Mouse (Mus musculus): ENCODE measurements around the gene Pde4c. TPM values are rescaled to one million over a fixed set of nuclear protein-coding genes. Genes with fewer than 3 reads are reported as not detected.

Pde4c gene
- polyA plus RNA-seq, 1 experiment from 2014 or later, result 0.64 TPM

DNA sequence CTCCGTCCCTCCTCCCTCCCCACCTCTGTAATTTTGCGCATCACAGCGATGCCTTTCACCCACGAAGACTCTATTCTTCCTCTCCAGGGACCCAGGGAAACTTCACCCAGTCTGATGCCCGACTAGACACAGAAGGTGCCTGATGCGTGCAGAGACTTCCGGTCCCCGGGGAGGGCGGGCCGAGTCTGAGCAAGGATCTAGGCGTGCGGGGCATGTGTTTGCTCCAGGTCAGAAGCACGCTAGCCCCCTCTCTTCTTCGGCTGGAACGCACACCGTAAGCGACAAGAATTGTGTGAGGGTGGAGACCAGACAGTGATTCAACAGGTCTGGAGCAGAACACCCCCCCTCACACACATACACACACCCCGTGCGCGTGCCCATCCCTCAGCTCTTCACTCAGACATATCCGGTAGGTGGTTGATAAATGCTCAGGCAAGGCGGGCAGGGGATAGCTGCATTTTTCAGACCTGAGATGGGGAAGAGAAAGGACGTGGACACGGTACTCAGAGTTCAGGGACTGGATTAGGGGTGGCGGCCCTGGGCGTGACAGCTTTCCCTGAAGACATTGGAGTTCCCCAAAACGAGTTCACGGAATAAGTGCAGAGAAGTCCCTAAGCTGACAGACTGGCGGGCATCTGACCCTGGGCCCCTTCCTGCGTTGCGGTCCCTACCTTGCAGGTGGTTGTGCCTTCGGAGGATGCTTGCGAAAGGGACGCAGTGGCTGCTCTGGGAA lies 42.5 kb downstream of the Pde4c start:
- WGBS, result 2% methylated on average over 34 of the region's 34 CpGs

DNA sequence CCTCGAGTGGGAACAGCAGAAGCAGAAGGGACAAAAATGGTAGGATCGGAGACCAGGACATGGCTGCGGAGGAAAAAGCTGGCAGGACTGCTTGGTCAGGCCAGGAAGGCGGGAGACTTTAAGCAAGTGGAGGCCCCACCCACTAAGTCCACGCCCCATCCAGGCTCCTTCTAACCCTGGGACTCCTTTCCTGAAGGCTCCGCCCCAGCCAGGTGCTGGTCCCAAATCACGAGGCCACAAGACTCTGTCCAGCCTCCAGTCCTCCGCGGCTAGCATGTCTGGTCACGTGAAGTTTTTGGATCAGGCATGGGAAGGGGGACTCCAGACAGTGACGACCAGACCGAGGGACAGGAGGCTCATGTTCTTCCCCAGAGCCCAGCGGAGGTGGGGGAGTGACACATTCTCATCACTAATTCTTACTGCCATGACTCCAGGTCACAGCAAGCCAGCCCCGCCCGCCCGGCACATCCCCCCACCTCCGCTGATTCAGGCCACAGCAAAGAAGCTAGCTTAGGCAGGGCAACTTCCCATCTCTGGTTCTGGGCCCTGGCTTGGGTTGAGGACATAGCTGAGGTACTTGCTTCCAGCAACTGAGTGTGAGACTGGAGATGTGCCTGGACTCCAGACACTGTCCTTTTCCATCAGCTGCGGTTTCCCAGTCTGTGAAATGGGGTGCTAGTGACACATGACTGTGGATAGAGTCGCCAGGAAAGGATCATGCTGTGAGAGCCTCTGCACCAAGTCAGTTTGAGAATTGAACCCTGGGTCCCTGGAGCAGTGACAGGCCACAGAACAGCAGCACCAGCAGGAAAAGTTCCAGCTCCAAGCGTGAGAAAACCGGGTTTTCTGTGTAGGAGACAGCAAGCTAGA lies 43.3 kb downstream of the Pde4c start:
- Histone ChIP-seq H3K9ac (ENCODE audit: low read depth, low read length) (peak overlapping the region; percentile 82), H3K27me3 (replicated peaks; ENCODE audit: control insufficient read depth, insufficient read depth, low read length) (no peaks in the 10 kb centered on the region), H3K9me3 (ENCODE audit: control insufficient read depth, low read length) (no peaks in the 10 kb centered on the region), H3K36me3 (ENCODE audit: control insufficient read depth, insufficient read depth, low read length) (peaks cover 28% of the 10 kb centered on the region), H3K4me2 (ENCODE audit: low read depth, low read length) (peak overlapping the region; percentile 92), H3K27ac (ENCODE audit: low read length) (peak overlapping the region; percentile 91), H3K4me1 (ENCODE audit: control insufficient read depth, insufficient read depth, low read length) (peaks cover 13% of the 10 kb centered on the region), H3K4me3 (ENCODE audit: low read length) (peak overlapping the region; percentile 66)
- 10% methylated on average over 21 of the region's 21 CpGs for WGBS
- peak; percentile 59 for ATAC-seq

More for the DNA sequence above, 42.5 kb downstream of the Pde4c start:
- Histone ChIP-seq H3K27me3 (replicated peaks; ENCODE audit: control insufficient read depth, insufficient read depth, low read length) (no peaks in the 10 kb centered on the region), H3K9me3 (ENCODE audit: control insufficient read depth, low read length) (no peaks in the 10 kb centered on the region), H3K4me1 (ENCODE audit: control insufficient read depth, insufficient read depth, low read length) (peaks cover 13% of the 10 kb centered on the region), H3K36me3 (ENCODE audit: control insufficient read depth, insufficient read depth, low read length) (peaks cover 22% of the 10 kb centered on the region), H3K4me2 (ENCODE audit: low read depth, low read length) (peak overlapping the region; percentile 92), H3K27ac (ENCODE audit: low read length) (peak overlapping the region; percentile 91), H3K4me3 (ENCODE audit: low read length) (peak overlapping the region; percentile 66), H3K9ac (ENCODE audit: low read depth, low read length) (peak overlapping the region; percentile 82)
- 0 out of 2 replicates have a peak, but pooled peaks have one; percentile 3 for ATAC-seq

DNA sequence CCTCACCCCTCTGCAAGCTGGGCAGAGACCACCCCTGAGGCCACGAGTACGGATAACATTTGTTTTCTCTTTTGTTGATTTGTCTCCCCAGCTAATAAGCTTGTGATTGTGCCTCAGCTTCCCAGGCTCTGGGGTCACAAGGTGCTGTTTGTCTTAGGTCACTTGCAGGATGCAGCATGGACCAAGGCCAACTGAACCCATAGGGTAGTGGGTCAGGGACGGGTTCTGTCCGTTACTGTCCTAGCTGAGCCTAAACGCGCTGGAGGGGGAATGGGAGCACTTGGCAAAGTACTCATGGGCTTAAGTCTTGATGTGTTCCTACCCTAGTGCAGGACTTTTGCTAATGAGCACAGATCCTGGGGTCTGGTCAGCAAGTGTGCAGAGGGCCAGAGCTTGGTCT lies 44.0 kb downstream of the Pde4c start:
- no peaks in the 10 kb centered on the region for H3K27me3 ChIP-seq (replicated peaks; ENCODE audit: control insufficient read depth, insufficient read depth, low read length)
- peaks cover 17% of the 10 kb centered on the region for H3K4me1 ChIP-seq (ENCODE audit: control insufficient read depth, insufficient read depth, low read length)
- no peak for ATAC-seq
- no peak overlapping the region for H3K27ac ChIP-seq (ENCODE audit: low read length)
- no peak overlapping the region for H3K4me3 ChIP-seq (ENCODE audit: low read length)
- peaks cover 31% of the 10 kb centered on the region for H3K36me3 ChIP-seq (ENCODE audit: control insufficient read depth, insufficient read depth, low read length)
- H3K4me2 ChIP-seq (ENCODE audit: low read depth, low read length), result no peak overlapping the region
- H3K9me3 ChIP-seq (ENCODE audit: control insufficient read depth, low read length), result no peaks in the 10 kb centered on the region
- WGBS, result 90% methylated on average over 6 of the region's 6 CpGs
- H3K9ac ChIP-seq (ENCODE audit: low read depth, low read length), result no peak overlapping the region

GRCm38 (mm10) chr8:70768231-70768776 lies 44.8 kb downstream of the Pde4c start:
- Histone ChIP-seq H3K4me2 (ENCODE audit: low read depth, low read length) (no peak overlapping the region), H3K4me1 (ENCODE audit: control insufficient read depth, insufficient read depth, low read length) (peaks cover 25% of the 10 kb centered on the region), H3K36me3 (ENCODE audit: control insufficient read depth, insufficient read depth, low read length) (peaks cover 31% of the 10 kb centered on the region), H3K27me3 (replicated peaks; ENCODE audit: control insufficient read depth, insufficient read depth, low read length) (no peaks in the 10 kb centered on the region), H3K9ac (ENCODE audit: low read depth, low read length) (no peak overlapping the region), H3K9me3 (ENCODE audit: control insufficient read depth, low read length) (no peaks in the 10 kb centered on the region), H3K27ac (ENCODE audit: low read length) (no peak overlapping the region), H3K4me3 (ENCODE audit: low read length) (no peak overlapping the region)
- 92% methylated on average over 32 of the region's 32 CpGs for WGBS
- no peak for ATAC-seq

DNA sequence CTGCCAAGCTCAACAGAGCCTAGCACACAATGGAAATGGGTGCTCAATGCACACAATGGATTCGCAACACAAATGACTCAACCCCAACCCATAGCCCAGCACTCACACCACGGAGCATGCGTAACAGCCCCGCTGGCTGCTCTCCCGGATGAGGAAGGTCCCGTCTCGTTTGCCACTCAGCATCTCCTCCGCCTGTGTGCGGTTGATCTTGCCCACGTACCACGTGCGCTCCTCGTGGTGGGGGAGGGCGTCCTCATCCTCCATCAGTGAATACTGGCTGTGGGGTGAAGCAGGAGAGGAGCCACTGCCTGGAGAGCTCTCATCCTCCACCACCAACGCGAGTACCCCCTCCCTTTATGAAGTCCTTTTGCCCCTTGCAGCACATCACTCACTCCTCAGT lies 45.4 kb downstream of the Pde4c start:
- Histone ChIP-seq H3K4me1 (ENCODE audit: control insufficient read depth, insufficient read depth, low read length) (peaks cover 28% of the 10 kb centered on the region), H3K9ac (ENCODE audit: low read depth, low read length) (no peak overlapping the region), H3K36me3 (ENCODE audit: control insufficient read depth, insufficient read depth, low read length) (peaks cover 29% of the 10 kb centered on the region), H3K4me2 (ENCODE audit: low read depth, low read length) (no peak overlapping the region), H3K27ac (ENCODE audit: low read length) (no peak overlapping the region), H3K9me3 (ENCODE audit: control insufficient read depth, low read length) (no peaks in the 10 kb centered on the region), H3K4me3 (ENCODE audit: low read length) (no peak overlapping the region), H3K27me3 (replicated peaks; ENCODE audit: control insufficient read depth, insufficient read depth, low read length) (no peaks in the 10 kb centered on the region)
- WGBS, result 85% methylated on average over 16 of the region's 16 CpGs
- no peak for ATAC-seq

DNA sequence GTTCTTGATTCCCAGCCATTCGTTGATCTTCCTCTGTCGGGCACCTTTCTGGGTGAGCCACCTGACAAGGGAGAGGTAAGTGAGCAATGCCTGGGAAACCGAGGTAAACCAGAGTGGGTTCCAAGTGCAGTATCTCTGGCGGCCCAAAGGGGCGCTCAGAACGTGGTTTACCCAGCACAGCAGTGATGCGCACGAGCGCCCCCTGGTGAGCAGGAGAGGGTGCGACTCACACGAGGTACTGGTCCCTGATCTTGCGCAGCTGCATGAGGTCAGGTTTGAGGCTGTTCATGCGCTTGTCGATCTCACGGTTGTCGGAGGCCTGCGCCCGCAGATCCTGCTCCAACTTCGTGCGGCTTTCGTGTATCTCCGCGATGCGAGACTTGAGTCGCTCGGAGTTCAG lies 45.8 kb downstream of the Pde4c start:
- Histone ChIP-seq H3K9ac (ENCODE audit: low read depth, low read length) (no peak overlapping the region), H3K9me3 (ENCODE audit: control insufficient read depth, low read length) (no peaks in the 10 kb centered on the region), H3K27me3 (replicated peaks; ENCODE audit: control insufficient read depth, insufficient read depth, low read length) (no peaks in the 10 kb centered on the region), H3K36me3 (ENCODE audit: control insufficient read depth, insufficient read depth, low read length) (peaks cover 29% of the 10 kb centered on the region), H3K4me1 (ENCODE audit: control insufficient read depth, insufficient read depth, low read length) (peaks cover 32% of the 10 kb centered on the region), H3K27ac (ENCODE audit: low read length) (no peak overlapping the region), H3K4me2 (ENCODE audit: low read depth, low read length) (no peak overlapping the region), H3K4me3 (ENCODE audit: low read length) (no peak overlapping the region)
- 7% methylated on average over 26 of the region's 26 CpGs for WGBS
- peak; percentile 40 for ATAC-seq

DNA sequence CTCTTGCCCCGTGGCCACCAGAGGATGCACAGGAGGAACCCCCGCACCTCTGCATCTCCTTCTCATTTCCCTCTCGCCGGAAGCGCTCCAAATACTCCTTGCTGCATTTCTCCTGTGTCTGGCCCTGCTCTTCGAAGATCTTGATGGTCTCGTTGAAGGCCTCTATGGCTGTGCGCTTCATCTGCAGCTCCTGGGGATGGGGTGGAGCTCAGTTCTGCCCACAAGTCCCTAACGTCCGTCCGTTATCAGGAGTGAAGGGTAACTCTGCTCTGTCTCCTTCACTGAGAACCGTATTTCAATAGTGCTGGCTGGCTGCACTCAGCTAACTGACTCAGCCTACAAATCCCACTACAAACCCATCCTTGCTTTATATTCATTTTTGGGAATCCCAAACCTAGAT lies 46.3 kb downstream of the Pde4c start:
- Histone ChIP-seq H3K4me2 (ENCODE audit: low read depth, low read length) (no peak overlapping the region), H3K36me3 (ENCODE audit: control insufficient read depth, insufficient read depth, low read length) (peaks cover 29% of the 10 kb centered on the region), H3K9ac (ENCODE audit: low read depth, low read length) (no peak overlapping the region), H3K4me1 (ENCODE audit: control insufficient read depth, insufficient read depth, low read length) (peaks cover 36% of the 10 kb centered on the region), H3K4me3 (ENCODE audit: low read length) (no peak overlapping the region), H3K27ac (ENCODE audit: low read length) (no peak overlapping the region), H3K9me3 (ENCODE audit: control insufficient read depth, low read length) (no peaks in the 10 kb centered on the region), H3K27me3 (replicated peaks; ENCODE audit: control insufficient read depth, insufficient read depth, low read length) (no peaks in the 10 kb centered on the region)
- WGBS, result 76% methylated on average over 12 of the region's 12 CpGs
- no peak for ATAC-seq

- Histone ChIP-seq H3K27ac (ENCODE audit: low read length) (no peak overlapping the region), H3K36me3 (ENCODE audit: control insufficient read depth, insufficient read depth, low read length) (peaks cover 29% of the 10 kb centered on the region)
- WGBS, result 95% methylated on average over 13 of the region's 13 CpGs
These were observed 47.2 kb downstream of the Pde4c start for GRCm38 (mm10) chr8:70770748-70771147.

DNA sequence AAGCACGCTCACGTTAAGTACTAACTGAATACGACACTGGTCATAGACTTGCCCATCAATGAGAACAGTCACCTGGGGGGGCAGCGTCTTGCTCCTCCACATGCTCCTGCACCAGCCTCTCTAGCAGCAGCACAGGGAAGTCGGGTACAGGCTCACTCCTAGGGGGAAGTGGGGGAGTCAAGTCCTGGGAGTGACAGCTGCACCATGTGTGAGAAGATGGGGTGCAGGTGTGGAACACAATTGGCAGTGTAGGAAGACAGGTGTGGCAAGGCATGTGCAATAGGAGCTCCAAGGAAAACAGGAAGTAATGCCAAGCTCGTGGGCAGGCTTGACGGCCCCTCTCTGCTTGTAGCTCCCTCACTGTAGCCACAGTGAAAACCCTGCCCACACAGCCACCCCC lies 47.7 kb downstream of the Pde4c start:
- Histone ChIP-seq H3K4me2 (ENCODE audit: low read depth, low read length) (no peak overlapping the region), H3K4me1 (ENCODE audit: control insufficient read depth, insufficient read depth, low read length) (peaks cover 45% of the 10 kb centered on the region), H3K9ac (ENCODE audit: low read depth, low read length) (no peak overlapping the region), H3K36me3 (ENCODE audit: control insufficient read depth, insufficient read depth, low read length) (peaks cover 29% of the 10 kb centered on the region), H3K9me3 (ENCODE audit: control insufficient read depth, low read length) (no peaks in the 10 kb centered on the region), H3K27me3 (replicated peaks; ENCODE audit: control insufficient read depth, insufficient read depth, low read length) (no peaks in the 10 kb centered on the region), H3K27ac (ENCODE audit: low read length) (no peak overlapping the region), H3K4me3 (ENCODE audit: low read length) (no peak overlapping the region)
- 93% methylated on average over 7 of the region's 7 CpGs for WGBS
- no peak for ATAC-seq

More at GRCm38 (mm10) chr8:70770748-70771147, 47.2 kb downstream of the Pde4c start:
- Histone ChIP-seq H3K9me3 (ENCODE audit: control insufficient read depth, low read length) (no peaks in the 10 kb centered on the region), H3K4me1 (ENCODE audit: control insufficient read depth, insufficient read depth, low read length) (peaks cover 43% of the 10 kb centered on the region), H3K4me2 (ENCODE audit: low read depth, low read length) (no peak overlapping the region), H3K9ac (ENCODE audit: low read depth, low read length) (no peak overlapping the region), H3K4me3 (ENCODE audit: low read length) (no peak overlapping the region), H3K27me3 (replicated peaks; ENCODE audit: control insufficient read depth, insufficient read depth, low read length) (no peaks in the 10 kb centered on the region)
- no peak for ATAC-seq

All from intestine, embryonic 16.5 days (tissue).